8 mouse cellular contexts compared by ENCODE assay signal in the genomic region with DNA sequence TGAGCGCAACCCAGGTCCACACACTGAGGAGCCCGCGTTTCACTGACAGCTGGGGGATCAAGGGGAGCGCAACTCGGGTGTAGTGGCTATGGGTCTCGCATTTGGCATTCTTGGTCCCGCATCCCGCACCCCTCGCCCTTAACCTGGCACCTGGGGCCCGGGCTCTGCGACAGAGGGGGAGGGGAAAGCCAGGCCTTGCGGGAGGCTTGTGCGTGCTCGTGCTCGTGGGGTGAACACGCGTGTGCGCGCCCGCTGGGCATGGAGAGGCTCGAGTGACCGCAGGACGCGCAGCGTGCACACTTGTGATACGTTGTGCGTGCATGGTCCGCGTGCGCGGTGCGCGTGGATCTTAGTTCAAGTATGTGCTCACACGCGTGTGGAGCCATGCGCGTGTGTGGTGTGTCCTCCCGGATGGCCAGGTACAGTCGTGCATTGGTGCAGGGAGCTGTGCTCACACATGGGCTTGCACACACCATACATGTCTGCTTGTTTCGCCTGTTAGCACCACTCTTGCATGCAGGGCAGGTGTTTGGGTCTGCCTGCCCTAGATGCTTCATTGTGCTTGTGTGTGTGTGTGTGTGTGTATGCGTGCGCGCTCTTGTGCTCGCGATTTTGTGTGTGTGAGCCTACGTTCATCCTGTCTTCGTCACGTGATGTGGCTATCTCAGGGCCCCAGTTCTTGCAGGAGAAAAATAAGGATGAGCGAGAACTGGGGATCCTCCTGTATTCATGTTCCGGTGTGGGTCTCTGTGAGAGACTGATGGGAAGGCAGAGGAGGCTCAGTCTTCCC. TPM values are rescaled to one million over a fixed set of nuclear protein-coding genes. Genes with fewer than 3 reads are reported as not detected.
A peak's percentile ranks its signal among the peaks of the same experiment; 100 is the strongest.
DNase-seq lines count a peak whose midpoint lies in the region; ATAC-seq and TF ChIP-seq lines count a peak whose summit lies in the region.

No protein-coding gene starts in this region.

- H3K36me3 ChIP-seq in heart, embryonic 12.5 days = peaks cover 29% of the 10 kb centered on the region
- peaks cover 32% of the 10 kb centered on the region for H3K36me3 ChIP-seq in hindbrain, embryonic 13.5 days
- H3K36me3 ChIP-seq in midbrain, embryonic 10.5 days = peaks cover 24% of the 10 kb centered on the region
- H3K36me3 ChIP-seq in stomach, embryonic 16.5 days (ENCODE audit: control insufficient read depth, insufficient read depth, low read length) = peaks cover 7% of the 10 kb centered on the region; the same call in 1 of the 2 replicates

- H3K9ac ChIP-seq in heart, embryonic 12.5 days = peak overlapping the region; percentile 89
- H3K9ac ChIP-seq in hindbrain, embryonic 13.5 days = peak overlapping the region; percentile 93
- H3K9ac ChIP-seq in stomach, embryonic 16.5 days (ENCODE audit: low read length) = peak overlapping the region; percentile 83

- H3K4me2 ChIP-seq in heart, embryonic 12.5 days = peak overlapping the region; percentile 99
- H3K4me2 ChIP-seq in hindbrain, embryonic 13.5 days = peak overlapping the region; percentile 88
- peak overlapping the region; percentile 98 for H3K4me2 ChIP-seq in stomach, embryonic 16.5 days (ENCODE audit: low read depth, low read length)

- H3K4me3 ChIP-seq in heart, embryonic 12.5 days = peak overlapping the region; percentile 73
- peak overlapping the region; percentile 55 for H3K4me3 ChIP-seq in embryonic fibroblast, embryonic 13.5 days (ENCODE audit: insufficient read depth, low read length)
- H3K4me3 ChIP-seq in hindbrain, embryonic 13.5 days = peak overlapping the region; percentile 76
- peak overlapping the region; percentile 78 for H3K4me3 ChIP-seq in midbrain, embryonic 10.5 days
- peak overlapping the region; percentile 71 for H3K4me3 ChIP-seq in stomach, embryonic 16.5 days (replicated peaks; ENCODE audit: low read length)

- no peaks in the 10 kb centered on the region for H3K9me3 ChIP-seq in heart, embryonic 12.5 days (replicated peaks)
- no peaks in the 10 kb centered on the region for H3K9me3 ChIP-seq in hindbrain, embryonic 13.5 days
- H3K9me3 ChIP-seq in midbrain, embryonic 10.5 days (replicated peaks) = no peaks in the 10 kb centered on the region
- H3K9me3 ChIP-seq in stomach, embryonic 16.5 days (replicated peaks; ENCODE audit: control insufficient read depth, low read length) = no peaks in the 10 kb centered on the region

- WGBS in heart, embryonic 12.5 days = 17% methylated on average over 50 of the region's 50 CpGs
- 14% methylated on average over 50 of the region's 50 CpGs for WGBS in hindbrain, embryonic 13.5 days
- WGBS in midbrain, embryonic 10.5 days = 24% methylated on average over 50 of the region's 50 CpGs
- WGBS in stomach, embryonic 16.5 days = 11% methylated on average over 50 of the region's 50 CpGs

- TF ChIP-seq CTCF in embryonic fibroblast, embryonic 13.5 days (IDR thresholded peaks at IDR 0.05; ENCODE audit: borderline replicate concordance, insufficient read depth, low read length) = no peak

- H3K27ac ChIP-seq in heart, embryonic 12.5 days (ENCODE audit: poor library complexity, severe bottlenecking) = peak overlapping the region; percentile 55
- no peak overlapping the region for H3K27ac ChIP-seq in embryonic fibroblast, embryonic 13.5 days (ENCODE audit: insufficient read depth, low read length)
- H3K27ac ChIP-seq in hindbrain, embryonic 13.5 days = peak overlapping the region; percentile 96
- H3K27ac ChIP-seq in midbrain, embryonic 10.5 days (replicated peaks) = peak overlapping the region; percentile 84
- peak overlapping the region; percentile 64 for H3K27ac ChIP-seq in stomach, embryonic 16.5 days (ENCODE audit: low read length)

- peaks cover 43% of the 10 kb centered on the region for H3K4me1 ChIP-seq in heart, embryonic 12.5 days (replicated peaks)
- peaks cover 7% of the 10 kb centered on the region for H3K4me1 ChIP-seq in embryonic fibroblast, embryonic 13.5 days (ENCODE audit: control insufficient read depth, insufficient read depth, low read length)
- peaks cover 60% of the 10 kb centered on the region for H3K4me1 ChIP-seq in hindbrain, embryonic 13.5 days (replicated peaks)
- peaks cover 48% of the 10 kb centered on the region for H3K4me1 ChIP-seq in midbrain, embryonic 10.5 days
- peaks cover 36% of the 10 kb centered on the region for H3K4me1 ChIP-seq in stomach, embryonic 16.5 days (ENCODE audit: control insufficient read depth, insufficient read depth, low read length)

- ATAC-seq in heart, embryonic 12.5 days (ENCODE audit: insufficient number of reproducible peaks, low FRiP score) = peak; percentile 15
- ATAC-seq in hindbrain, embryonic 13.5 days (ENCODE audit: low FRiP score) = peak; percentile 58
- ATAC-seq in stomach, embryonic 16.5 days (ENCODE audit: insufficient read depth, low FRiP score) = peak; percentile 5; the same call in 1 of the 2 replicates

- peaks cover 10% of the 10 kb centered on the region for H3K27me3 ChIP-seq in heart, embryonic 12.5 days (replicated peaks)
- no peaks in the 10 kb centered on the region for H3K27me3 ChIP-seq in hindbrain, embryonic 13.5 days
- peaks cover 29% of the 10 kb centered on the region for H3K27me3 ChIP-seq in midbrain, embryonic 10.5 days (ENCODE audit: low read depth, poor library complexity, severe bottlenecking)
- no peaks in the 10 kb centered on the region for H3K27me3 ChIP-seq in stomach, embryonic 16.5 days (ENCODE audit: control insufficient read depth, insufficient read depth, low read length)

- no peak for DNase-seq in heart, adult 11 months
- DNase-seq in adrenal gland, adult 8-10 months = peak; percentile 62
- peak; percentile 64 to 85 for DNase-seq in left cerebral cortex, adult 9 months (ENCODE audit: low spot score in 2 of 2)
- DNase-seq in midbrain, embryonic 10.5 days (ENCODE audit: low spot score) = no peak

- no peak; the same call in 1 of the 2 replicates for TF ChIP-seq POLR2A in embryonic fibroblast, embryonic 13.5 days (IDR thresholded peaks at IDR 0.05; ENCODE audit: low read depth, low read length)

RNA-seq across cellular contexts. Expression of a gene that starts 0.6 kb away (rescaled TPM):
- polyA plus RNA-seq in heart, embryonic 12.5 days (2016; fragmentation: Nextera tagmentation; extraction: Ambion mirVana) = 19.1 and 19.2 TPM in 2 replicates
- total RNA-seq in adrenal gland, adult 8-10 months (2022) = 10 to 100 TPM; 59.6 to 90.1 (median 74.4) TPM
- 8.6 and 10.2 TPM in 2 replicates for polyA plus RNA-seq in embryonic fibroblast, embryonic 13.5 days (2011; ENCODE audit: insufficient read length, low read depth, missing spikeins)
- polyA plus RNA-seq in hindbrain, embryonic 13.5 days (2015; fragmentation: Nextera tagmentation; extraction: Ambion mirVana) = 352 and 355 TPM in 2 replicates
- 17.2 and 40.7 TPM in 2 replicates for polyA plus RNA-seq in midbrain, embryonic 10.5 days (2016; fragmentation: Nextera tagmentation; extraction: Ambion mirVana)
- 23.4 and 23.8 TPM in 2 replicates for polyA plus RNA-seq in stomach, embryonic 16.5 days (2015; fragmentation: Nextera tagmentation; extraction: Ambion mirVana)

RNA-seq across cellular contexts. Expression of a gene that starts 5.7 kb away (rescaled TPM):
- 37.2 and 37.9 TPM in 2 replicates for polyA plus RNA-seq in heart, embryonic 12.5 days (2016; fragmentation: Nextera tagmentation; extraction: Ambion mirVana)
- 100 to 1,000 TPM; 106 to 166 (median 126) TPM for total RNA-seq in adrenal gland, adult 8-10 months (2022)
- 29.1 and 32.6 TPM in 2 replicates for polyA plus RNA-seq in embryonic fibroblast, embryonic 13.5 days (2011; ENCODE audit: insufficient read length, low read depth, missing spikeins)
- polyA plus RNA-seq in hindbrain, embryonic 13.5 days (2015; fragmentation: Nextera tagmentation; extraction: Ambion mirVana) = 40.8 and 44.5 TPM in 2 replicates
- 31.7 and 34.6 TPM in 2 replicates for polyA plus RNA-seq in midbrain, embryonic 10.5 days (2016; fragmentation: Nextera tagmentation; extraction: Ambion mirVana)
- 47.6 and 54.3 TPM in 2 replicates for polyA plus RNA-seq in stomach, embryonic 16.5 days (2015; fragmentation: Nextera tagmentation; extraction: Ambion mirVana)

RNA-seq across cellular contexts. Expression of a gene that starts 21.4 kb away (rescaled TPM):
- 35.2 and 37.2 TPM in 2 replicates for polyA plus RNA-seq in heart, embryonic 12.5 days (2016; fragmentation: Nextera tagmentation; extraction: Ambion mirVana)
- total RNA-seq in adrenal gland, adult 8-10 months (2022) = 10 to 100 TPM; 44.0 to 73.8 (median 57.9) TPM
- polyA plus RNA-seq in embryonic fibroblast, embryonic 13.5 days (2011; ENCODE audit: insufficient read length, low read depth, missing spikeins) = 42.8 and 43.5 TPM in 2 replicates
- polyA plus RNA-seq in hindbrain, embryonic 13.5 days (2015; fragmentation: Nextera tagmentation; extraction: Ambion mirVana) = 90.0 and 94.1 TPM in 2 replicates
- 66.2 and 66.6 TPM in 2 replicates for polyA plus RNA-seq in midbrain, embryonic 10.5 days (2016; fragmentation: Nextera tagmentation; extraction: Ambion mirVana)
- 57.6 and 60.8 TPM in 2 replicates for polyA plus RNA-seq in stomach, embryonic 16.5 days (2015; fragmentation: Nextera tagmentation; extraction: Ambion mirVana)

RNA-seq across cellular contexts. Expression of a gene that starts 31.5 kb away (rescaled TPM):
- polyA plus RNA-seq in heart, embryonic 12.5 days (2016; fragmentation: Nextera tagmentation; extraction: Ambion mirVana) = 0.05 and 0.09 TPM in 2 replicates
- total RNA-seq in adrenal gland, adult 8-10 months (2022) = under 1 TPM; 0.26 to 0.86 (median 0.30) TPM
- not detected in 2 replicates for polyA plus RNA-seq in embryonic fibroblast, embryonic 13.5 days (2011; ENCODE audit: insufficient read length, low read depth, missing spikeins)
- polyA plus RNA-seq in hindbrain, embryonic 13.5 days (2015; fragmentation: Nextera tagmentation; extraction: Ambion mirVana) = 0.14 and 0.23 TPM in 2 replicates
- 0.72 and 0.78 TPM in 2 replicates for polyA plus RNA-seq in midbrain, embryonic 10.5 days (2016; fragmentation: Nextera tagmentation; extraction: Ambion mirVana)
- 0.23 and 0.84 TPM in 2 replicates for polyA plus RNA-seq in stomach, embryonic 16.5 days (2015; fragmentation: Nextera tagmentation; extraction: Ambion mirVana)

RNA-seq across cellular contexts. Expression of a gene that starts 36.7 kb away (rescaled TPM):
- polyA plus RNA-seq in heart, embryonic 12.5 days (2016; fragmentation: Nextera tagmentation; extraction: Ambion mirVana) = not detected in 2 replicates
- not detected for total RNA-seq in adrenal gland, adult 8-10 months (2022)
- polyA plus RNA-seq in embryonic fibroblast, embryonic 13.5 days (2011; ENCODE audit: insufficient read length, low read depth, missing spikeins) = not detected in 2 replicates
- not detected in 2 replicates for polyA plus RNA-seq in hindbrain, embryonic 13.5 days (2015; fragmentation: Nextera tagmentation; extraction: Ambion mirVana)
- not detected in 2 replicates for polyA plus RNA-seq in midbrain, embryonic 10.5 days (2016; fragmentation: Nextera tagmentation; extraction: Ambion mirVana)
- polyA plus RNA-seq in stomach, embryonic 16.5 days (2015; fragmentation: Nextera tagmentation; extraction: Ambion mirVana) = 2.0 and 4.2 TPM in 2 replicates

Comparison
In these comparisons a context has a peak if more than half of its experiments do, and no peak if none do; other contexts are left out.
1. ATAC-seq: peak in every context shown above with its lines; median percentile 58 in hindbrain, embryonic 13.5 days; 15 in heart, embryonic 12.5 days; 5 in stomach, embryonic 16.5 days.
2. DNase-seq: peak in adrenal gland, adult 8-10 months (single experiment) and left cerebral cortex, adult 9 months (2 of 2); none in heart, adult 11 months (single experiment) and midbrain, embryonic 10.5 days (single experiment).
3. Peak in every context shown above with its lines, with median percentiles within 50 percentile points of each other: H3K4me2 ChIP-seq, H3K4me3 ChIP-seq and H3K9ac ChIP-seq.